Mouse (Mus musculus) 416B (cell line): ENCODE results near the gene Mgat5.

Experiments used
- DNase-seq: peaks from one replicate; pipeline ENCODE4 v3.0.0; 2011; ENCODE audit warnings: low read depth

The Mgat5 gene

DNA sequence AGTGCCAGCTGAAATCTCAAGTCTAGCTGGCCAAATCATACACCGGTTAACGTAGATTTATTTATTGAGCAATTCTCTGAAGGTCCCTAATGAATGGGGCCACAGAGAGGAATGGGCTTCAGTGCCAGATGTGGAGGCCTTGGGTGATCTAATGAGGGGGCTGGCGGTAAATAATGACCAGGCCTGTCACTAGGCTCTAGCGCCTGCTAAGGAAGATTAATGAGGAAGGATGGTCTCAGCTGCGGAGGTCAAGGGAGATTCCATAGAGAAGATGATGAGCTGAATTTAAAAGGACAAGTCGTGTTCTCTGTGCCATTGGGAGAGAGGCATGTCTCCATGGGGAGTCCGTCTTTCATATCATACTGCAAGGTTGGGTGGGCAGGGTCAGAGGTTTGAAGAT is 178.3 kb downstream of the Mgat5 start:
- DNase-seq: no peak

GRCm38 (mm10) chr1:127387226-127387625 is 182.4 kb downstream of the Mgat5 start:
- DNase-seq: no peak

- no peak for DNase-seq
These were observed 182.8 kb downstream of the Mgat5 start for GRCm38 (mm10) chr1:127387661-127388060.

DNA sequence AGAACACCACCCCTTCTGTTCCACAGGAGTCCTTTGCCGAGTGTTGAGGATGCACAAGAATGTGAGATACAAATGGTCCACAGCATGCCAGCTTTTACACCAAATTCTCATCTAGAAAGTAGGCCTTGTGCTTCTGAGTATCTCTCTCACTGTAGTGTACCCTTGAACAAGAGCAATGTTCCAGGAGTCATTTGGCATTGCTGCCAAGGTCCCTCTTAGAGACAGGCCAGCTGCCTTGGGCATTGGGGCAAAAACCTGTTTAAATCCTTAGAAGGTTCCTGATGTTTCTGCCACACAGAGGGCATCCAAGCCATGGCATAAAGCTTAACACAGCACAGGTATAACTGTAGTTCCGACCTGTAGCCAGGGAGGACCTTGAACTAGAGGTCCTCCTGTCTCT is 189.9 kb downstream of the Mgat5 start:
- DNase-seq: no peak

- no peak for DNase-seq
These were observed 190.9 kb downstream of the Mgat5 start for GRCm38 (mm10) chr1:127395724-127396123.

GRCm38 (mm10) chr1:127396569-127397349 is 191.9 kb downstream of the Mgat5 start:
- no peak for DNase-seq

- DNase-seq: no peak
These were observed 192.6 kb downstream of the Mgat5 start for GRCm38 (mm10) chr1:127397396-127397795.

GRCm38 (mm10) chr1:127398186-127398585 is 193.4 kb downstream of the Mgat5 start:
- no peak for DNase-seq

DNA sequence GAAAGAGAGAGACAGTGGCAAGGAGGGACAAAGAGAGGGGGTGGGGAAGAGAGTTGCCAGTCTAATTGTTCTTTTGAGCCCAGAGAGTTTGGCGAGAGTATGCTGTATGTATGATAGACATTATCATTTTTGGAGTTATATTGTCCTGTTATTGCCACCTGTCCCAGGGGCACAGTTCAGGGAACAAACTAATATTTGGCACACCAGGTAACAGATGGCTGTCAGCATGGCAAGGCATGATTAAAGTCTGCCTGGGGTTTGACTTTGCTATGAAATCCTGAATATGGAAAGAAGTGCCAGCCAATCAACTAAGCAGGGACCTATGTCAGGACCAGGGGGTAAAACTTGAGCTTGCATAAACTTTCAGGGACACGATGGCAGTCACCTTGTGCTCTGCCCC is 195.4 kb downstream of the Mgat5 start:
- no peak for DNase-seq

DNA sequence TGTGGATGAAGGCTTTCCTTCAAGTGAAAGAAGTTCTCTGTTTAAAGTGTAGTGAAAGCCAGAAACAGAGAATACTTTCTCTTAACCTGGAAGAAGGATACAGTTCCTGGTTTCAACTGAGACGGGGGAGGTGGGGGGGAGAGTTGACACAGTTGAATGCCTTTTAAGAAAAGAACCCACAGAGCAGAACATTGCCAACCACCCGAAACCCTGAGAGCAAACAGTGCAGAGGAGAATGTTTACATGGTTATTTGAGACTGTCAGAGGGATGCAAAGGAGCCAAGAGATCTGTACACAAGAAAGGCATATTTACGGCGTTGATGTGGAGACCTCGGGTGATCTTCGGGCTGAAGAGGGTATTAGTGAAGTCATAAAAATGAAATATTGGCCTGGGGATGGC is 195.9 kb downstream of the Mgat5 start:
- DNase-seq: no peak

DNA sequence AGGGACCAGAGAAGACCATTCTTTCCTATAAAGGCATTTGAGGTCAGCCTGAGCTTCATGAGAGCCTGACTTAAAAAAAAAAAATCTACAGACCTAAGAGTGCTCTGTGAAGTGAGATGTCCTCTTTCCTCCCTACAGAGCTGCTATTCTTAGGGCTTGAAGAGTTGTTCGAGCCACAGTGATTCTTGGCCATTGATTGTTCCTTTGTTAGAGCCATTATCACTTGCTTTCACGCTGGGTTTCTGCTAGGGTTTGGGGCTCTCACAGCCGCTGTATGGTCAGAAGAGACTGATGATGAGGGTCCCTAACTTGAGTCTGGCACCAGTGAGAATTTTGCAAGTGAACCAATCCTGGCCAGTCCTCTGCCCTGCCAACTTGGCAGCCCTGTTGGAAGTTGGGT is 199.8 kb downstream of the Mgat5 start:
- DNase-seq: no peak

DNA sequence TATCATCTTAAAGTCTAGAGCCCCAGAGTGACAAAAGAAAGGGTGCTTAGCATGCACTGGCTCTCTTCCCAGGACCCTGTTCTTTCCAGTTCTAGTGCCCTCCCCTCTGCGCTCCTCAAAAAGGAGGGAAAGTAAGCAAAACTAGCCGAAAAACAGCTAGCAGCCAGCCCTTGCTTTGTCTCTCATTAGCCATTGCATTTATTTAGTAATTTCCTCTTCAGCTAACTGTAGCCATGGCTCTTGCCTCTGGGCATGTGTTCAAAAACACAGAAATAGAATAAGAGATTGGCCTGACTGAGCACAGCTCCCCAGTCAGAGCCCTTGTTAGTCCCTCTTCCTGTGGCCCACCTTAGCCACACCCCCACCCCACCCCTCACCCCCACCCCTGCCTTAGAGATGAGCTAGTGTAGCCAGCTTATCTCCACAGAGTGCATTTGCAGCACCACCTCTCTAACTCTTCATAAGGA is 204.2 kb downstream of the Mgat5 start:
- DNase-seq: peak; percentile 55

GRCm38 (mm10) chr1:127409512-127409911 is 204.7 kb downstream of the Mgat5 start:
- peak; percentile 64 for DNase-seq

DNA sequence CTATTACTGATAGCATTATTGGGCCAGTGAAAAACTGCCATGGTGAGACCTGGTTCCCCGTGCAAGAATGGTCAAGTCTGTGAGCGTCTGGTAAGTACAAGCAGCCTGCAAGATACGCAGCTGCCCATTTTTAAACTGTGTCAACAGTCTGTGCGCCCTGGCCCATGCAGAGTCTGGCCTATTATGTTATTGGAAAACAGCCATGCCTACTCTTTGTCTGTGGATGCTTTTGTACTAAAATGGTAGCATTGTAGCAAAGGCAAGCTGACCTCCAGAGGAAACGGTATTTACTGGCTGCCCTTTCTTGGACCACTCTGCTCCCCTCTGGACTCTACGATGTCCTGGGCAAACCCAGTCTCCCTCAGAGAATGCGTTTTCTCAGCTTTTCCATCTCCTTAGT is 209.7 kb downstream of the Mgat5 start:
- no peak for DNase-seq

GRCm38 (mm10) chr1:127415896-127416295 is 211.1 kb downstream of the Mgat5 start:
- DNase-seq: no peak

GRCm38 (mm10) chr1:127416971-127417370 is 212.2 kb downstream of the Mgat5 start:
- no peak for DNase-seq

DNA sequence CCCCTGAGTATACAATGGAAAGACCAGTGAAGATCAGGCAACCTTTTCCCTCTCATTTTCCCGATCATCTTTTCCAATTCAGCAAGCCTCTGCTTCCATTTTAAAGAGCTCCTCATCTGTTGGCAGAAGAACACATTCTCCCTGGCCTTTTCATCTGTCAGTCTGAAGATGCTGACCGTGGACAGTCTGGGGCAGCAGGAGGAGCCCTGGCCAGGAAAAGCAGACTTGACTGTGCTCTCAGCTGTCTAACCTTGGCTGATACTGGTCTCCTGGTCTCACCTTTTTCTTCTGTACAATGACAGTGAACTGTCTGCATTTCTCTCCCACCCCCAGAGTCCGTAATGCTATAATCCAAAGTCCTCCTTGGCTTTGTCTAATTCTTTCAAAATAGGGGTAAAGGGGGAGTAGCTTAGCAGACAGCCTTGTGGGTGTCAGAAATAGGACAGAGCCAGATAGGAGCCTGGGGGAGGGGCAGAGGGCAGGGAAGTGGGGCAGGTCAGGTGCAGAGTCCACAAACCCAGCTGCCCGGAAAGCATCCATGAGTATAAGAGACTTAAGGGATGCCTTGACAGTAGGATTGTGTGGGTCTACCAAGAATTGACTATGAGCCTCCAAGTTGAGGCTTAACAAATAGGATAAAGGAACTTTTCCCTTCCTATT is 214.2 kb downstream of the Mgat5 start:
- DNase-seq: no peak

DNA sequence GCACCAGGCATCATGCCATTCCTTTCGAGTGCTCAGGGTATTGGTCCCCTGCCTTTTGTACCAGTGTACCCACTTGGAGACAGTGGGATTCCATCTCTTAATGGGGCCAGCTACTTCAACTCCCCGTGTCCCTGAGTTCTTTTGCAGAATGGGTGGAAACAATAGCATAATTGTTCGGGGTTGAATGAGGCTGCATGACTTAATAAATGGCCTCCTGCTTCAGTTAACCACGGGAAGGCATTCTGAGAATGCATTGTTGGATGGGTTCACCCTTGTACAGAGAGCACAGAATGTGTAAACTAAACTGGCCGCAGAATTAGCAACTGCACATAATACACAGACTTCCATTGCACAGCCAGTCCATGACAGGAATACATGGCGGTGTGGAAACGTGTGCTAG is 214.8 kb downstream of the Mgat5 start:
- no peak for DNase-seq

DNA sequence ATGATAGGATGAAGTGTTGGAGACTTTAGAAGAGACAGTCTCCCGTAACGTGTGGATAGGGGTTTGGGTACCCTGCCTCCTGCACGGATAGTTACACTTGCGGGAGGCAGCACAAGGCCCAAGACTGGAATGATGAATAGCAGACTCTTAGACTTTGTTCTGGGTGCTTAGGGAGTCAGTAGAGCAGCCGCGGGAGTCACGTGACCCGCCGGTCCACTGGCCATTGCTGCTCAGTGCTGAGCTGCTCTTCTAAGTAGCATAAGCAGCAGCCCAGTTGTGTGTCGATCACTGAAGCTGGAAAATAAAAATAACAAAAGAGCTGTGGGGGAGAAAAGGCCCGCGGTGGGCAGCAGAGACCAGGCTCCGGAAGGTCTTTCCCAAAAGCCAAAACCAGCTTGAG is 215.6 kb downstream of the Mgat5 start:
- no peak for DNase-seq

GRCm38 (mm10) chr1:127420795-127421194 is 216.0 kb downstream of the Mgat5 start:
- DNase-seq: no peak

- DNase-seq: no peak
These were observed 217.8 kb downstream of the Mgat5 start for GRCm38 (mm10) chr1:127422565-127422964.

- DNase-seq: peak; percentile 89
These were observed 220.3 kb downstream of the Mgat5 start for GRCm38 (mm10) chr1:127425021-127425532.

GRCm38 (mm10) chr1:127430290-127430689 is 225.5 kb downstream of the Mgat5 start:
- no peak for DNase-seq
